Mouse (Mus musculus) neural tube, embryonic 11.5 days (tissue): ENCODE data around the gene Tmem89. TPM values are rescaled to one million over a fixed set of nuclear protein-coding genes. Genes with fewer than 3 reads are reported as not detected.

Experiments
- polyA plus RNA-seq: library from polyadenylated mRNA; unstranded; fragments of >200 nt; fragmentation: Nextera tagmentation; extraction: Ambion mirVana; gene quantifications from 2 replicates; pipeline ENCODE4 v1.2.1, GENCODE M21; 2014

Gene Tmem89
- polyA plus RNA-seq, 1 experiment from 2014 or later = not detected

Other genes starting within 250 kb of the Tmem89 start
- gene Prkar2a, start 225.3 kb upstream of the Tmem89 start, polyA plus RNA-seq = 64.6 and 69.0 TPM in 2 replicates
- 121 and 129 TPM in 2 replicates for gene Ip6k2, start 130.8 kb upstream of the Tmem89 start, polyA plus RNA-seq
- gene Nckipsd, start 106.3 kb upstream of the Tmem89 start, polyA plus RNA-seq = 14.5 and 15.5 TPM in 2 replicates
- gene Celsr3, start 88.3 kb upstream of the Tmem89 start, polyA plus RNA-seq = 6.7 and 8.9 TPM in 2 replicates
- gene Slc26a6, start 61.3 kb upstream of the Tmem89 start, polyA plus RNA-seq = 8.8 and 13.2 TPM in 2 replicates
- gene Uqcrc1, start 22.0 kb downstream of the Tmem89 start, polyA plus RNA-seq = 439 and 457 TPM in 2 replicates
- 0.69 and 1.2 TPM in 2 replicates for gene Col7a1, start 39.0 kb downstream of the Tmem89 start, polyA plus RNA-seq
- gene Ucn2, start 71.4 kb downstream of the Tmem89 start, polyA plus RNA-seq = not detected in 2 replicates
- 14.4 and 14.6 TPM in 2 replicates for gene Pfkfb4, start 77.2 kb downstream of the Tmem89 start, polyA plus RNA-seq
- 30.9 and 34.7 TPM in 2 replicates for gene Shisa5, start 123.9 kb downstream of the Tmem89 start, polyA plus RNA-seq
- gene Trex1, start 145.1 kb downstream of the Tmem89 start, polyA plus RNA-seq = 6.9 and 7.8 TPM in 2 replicates
- 25.3 and 26.4 TPM in 2 replicates for gene Atrip, start 159.5 kb downstream of the Tmem89 start, polyA plus RNA-seq
- gene Ccdc51, start 167.9 kb downstream of the Tmem89 start, polyA plus RNA-seq = 13.4 and 15.1 TPM in 2 replicates
- 719 and 756 TPM in 2 replicates for gene Tma7, start 168.0 kb downstream of the Tmem89 start, polyA plus RNA-seq
- gene Plxnb1, start 180.8 kb downstream of the Tmem89 start, polyA plus RNA-seq = 18.3 and 19.1 TPM in 2 replicates
- not detected in 2 replicates for gene Fbxw21, start 247.4 kb downstream of the Tmem89 start, polyA plus RNA-seq